In genomic region chr1:61962571-61962970, GRCm38 (mm10) we compare ENCODE assay signal across 23 mouse cellular contexts.
DNase-seq lines count a peak whose midpoint lies in the region; ATAC-seq and TF ChIP-seq lines count a peak whose summit lies in the region.
"Had no signal": no experiment of that assay in that cellular context is flagged by ENCODE, and none has a peak within 500 bp of the region (broad histone marks: within the 10 kb centered on the region; RNA-seq: fewer than 3 reads in every experiment).

No protein-coding gene starts in this region.

- no peak overlapping the region for H3K4me3 ChIP-seq in kidney, adult 2 months (ENCODE audit: insufficient read depth, low read depth, low read length)
- H3K4me3 ChIP-seq in kidney, embryonic 15.5 days (replicated peaks): no peak overlapping the region

- no peak overlapping the region for H3K4me2 ChIP-seq in kidney, embryonic 15.5 days

- no peaks in the 10 kb centered on the region for H3K9me3 ChIP-seq in kidney, embryonic 15.5 days (replicated peaks)
- H3K9me3 ChIP-seq: G1E had no signal

- no peaks in the 10 kb centered on the region for H3K36me3 ChIP-seq in kidney, adult 2 months (ENCODE audit: control insufficient read depth, insufficient read depth, low read length)
- H3K36me3 ChIP-seq in kidney, embryonic 15.5 days: no peaks in the 10 kb centered on the region
- H3K36me3 ChIP-seq: G1E had no signal

- 62% methylated on average over 4 of the region's 4 CpGs for WGBS in kidney, adult 2 months
- 83% methylated on average over 4 of the region's 4 CpGs for WGBS in kidney, embryonic 15.5 days

- ATAC-seq in kidney, embryonic 15.5 days (replicated peaks; ENCODE audit: low FRiP score): no peak
- ATAC-seq: activated CD4-positive, CD25-positive, alpha-beta regulatory T cell, adult 4 months; CD4-positive, CD25-positive, alpha-beta regulatory T cell, adult 4 months; Patski had no signal

- DNase-seq in adrenal gland, adult 2 months: peak; percentile 2
- no peak for DNase-seq in adrenal gland, postnatal 4 days (ENCODE audit: low spot score in 2 of 2)
- peak; percentile 2 for DNase-seq in kidney, adult 2 months
- peak; percentile 96 for DNase-seq in Muller cell, postnatal 12 days (ENCODE audit: inconsistent ontology term)
- DNase-seq in urinary bladder, postnatal 4 days (ENCODE audit: low spot score in 2 of 2): no peak
- DNase-seq: adrenal gland, adult 8-10 months; adrenal gland, postnatal 10 days; adrenal gland, postnatal 14 days; adrenal gland, postnatal 25 days; adrenal gland, postnatal 36 days; B cell, adult 2 months; cerebellum, adult 11 months; cerebellum, adult 11-12 months; cerebellum, adult 18-20 months; cerebellum, adult 2 months; cerebellum, adult 8-10 months; cerebellum, adult 9-10 months had no signal

- H3K9ac ChIP-seq in kidney, embryonic 15.5 days: no peak overlapping the region

- no peak for TF ChIP-seq POLR2A in kidney, adult 2 months (IDR thresholded peaks at IDR 0.05; ENCODE audit: low read depth, low read length)

- H3K27ac ChIP-seq in kidney, adult 2 months (ENCODE audit: insufficient read depth, low read depth, low read length): no peak overlapping the region
- no peak overlapping the region for H3K27ac ChIP-seq in kidney, embryonic 15.5 days

- H3K4me1 ChIP-seq in kidney, adult 2 months (ENCODE audit: control insufficient read depth, insufficient read depth, low read length): no peaks in the 10 kb centered on the region; the same call in 1 of the 2 replicates
- H3K4me1 ChIP-seq in kidney, embryonic 15.5 days: no peaks in the 10 kb centered on the region

- no peak for TF ChIP-seq CTCF in kidney, adult 2 months (conservative IDR thresholded peaks at IDR 0.05; ENCODE audit: insufficient read depth, insufficient read length, low read depth, low read length)

- H3K27me3 ChIP-seq in kidney, adult 2 months (replicated peaks; ENCODE audit: control insufficient read depth, insufficient read depth, low read length): no peaks in the 10 kb centered on the region
- no peaks in the 10 kb centered on the region for H3K27me3 ChIP-seq in kidney, embryonic 15.5 days
- H3K27me3 ChIP-seq: CH12.LX, Patski had no signal

Comparison
In these comparisons a context has a peak if more than half of its experiments do, and no peak if none do; other contexts are left out.
1. DNase-seq: peak in adrenal gland, adult 2 months (single experiment), kidney, adult 2 months (single experiment) and Muller cell, postnatal 12 days (single experiment); none in adrenal gland, postnatal 4 days (0 of 2) and urinary bladder, postnatal 4 days (0 of 2).